Mouse (Mus musculus): ENCODE data around the gene Aff1.

Aff1 gene

GRCm38 (mm10) chr5:103857151-103857550 is 165.0 kb downstream of the Aff1 start:
- DNase-seq (ENCODE audit: extremely low read depth, insufficient read length, low spot score), result no peak

DNA sequence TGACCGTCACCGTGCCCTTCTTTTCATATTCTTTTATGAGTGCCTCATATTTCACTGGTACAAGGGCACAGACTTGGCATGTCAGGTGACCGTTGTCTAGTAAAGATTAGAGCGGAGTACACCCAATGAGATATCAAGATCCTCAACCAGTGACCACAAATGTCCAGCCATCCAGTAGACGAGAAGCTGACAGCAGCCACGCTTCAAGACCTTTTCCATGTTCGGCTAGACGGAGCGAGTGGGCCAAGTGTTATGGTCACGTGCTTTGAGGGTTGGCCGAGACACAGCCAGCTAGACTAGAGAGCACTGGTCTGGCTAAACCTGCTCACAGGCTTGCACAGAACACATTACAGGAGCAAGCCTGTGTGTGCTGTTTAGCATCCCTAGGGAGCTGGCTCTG is 168.4 kb downstream of the Aff1 start:
- DNase-seq (ENCODE audit: extremely low read depth, insufficient read length, low spot score), result no peak

GRCm38 (mm10) chr5:103863759-103864158 is 171.6 kb downstream of the Aff1 start:
- no peak for DNase-seq (ENCODE audit: extremely low read depth, insufficient read length, low spot score)

GRCm38 (mm10) chr5:103889766-103890165 is 197.6 kb downstream of the Aff1 start:
- DNase-seq (ENCODE audit: extremely low read depth, insufficient read length, low spot score), result no peak

- DNase-seq (ENCODE audit: extremely low read depth, insufficient read length, low spot score), result no peak
Observed at GRCm38 (mm10) chr5:103898310-103898709, 206.1 kb downstream of the Aff1 start.
